Mouse (Mus musculus) urinary bladder, postnatal 0 days (tissue): ENCODE data around the gene Olfr671. TPM values are rescaled to one million over a fixed set of nuclear protein-coding genes. Genes with fewer than 3 reads are reported as not detected.

Experiments
- polyA plus RNA-seq: library from polyadenylated mRNA; unstranded; fragments of >200 nt; fragmentation: Nextera tagmentation; extraction: Ambion mirVana; gene quantifications from 2 replicates; pipeline ENCODE4 v1.2.1, GENCODE M21; 2015

Olfr671 gene
- not detected in 2 replicates for polyA plus RNA-seq

GRCm38 (mm10) chr7:104979026-104979425 lies at the start of gene Olfr671:
TSS of gene Olfr671 (minus strand) at chr7:104979126.

GRCm38 (mm10) chr7:105028360-105028759 lies 49.4 kb upstream of the Olfr671 start, which contains the start of gene Olfr675:
TSS of gene Olfr675 (minus strand) at chr7:105028460.

GRCm38 (mm10) chr7:105001929-105002328 lies 23.0 kb upstream of the Olfr671 start, which contains the start of gene Olfr672:
TSS of gene Olfr672 (minus strand) at chr7:105002029.

DNA sequence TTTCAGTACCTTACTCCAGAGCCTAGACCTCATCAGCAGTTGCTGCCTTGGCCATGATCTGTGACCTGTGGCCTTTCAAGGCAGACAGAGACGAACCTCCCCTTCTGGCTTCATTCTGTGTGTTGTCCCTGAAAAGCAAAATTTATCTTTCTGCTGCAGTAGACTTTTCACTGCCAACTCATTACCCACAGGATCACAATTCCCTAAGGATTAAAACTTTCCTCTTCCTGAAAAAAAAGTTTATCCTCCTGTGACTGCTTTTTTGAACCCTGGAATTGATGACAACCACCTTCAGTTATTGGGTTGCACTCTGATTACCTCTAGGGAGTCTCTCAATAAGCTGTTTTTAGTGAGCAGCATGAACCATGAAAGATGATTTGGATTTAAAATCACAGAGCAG lies 16.4 kb downstream of the Olfr671 start, which contains the start of gene Olfr670:
Gene Olfr670, minus strand, starts transcription at position 101 of the 400 bp plus-strand sequence.

DNA sequence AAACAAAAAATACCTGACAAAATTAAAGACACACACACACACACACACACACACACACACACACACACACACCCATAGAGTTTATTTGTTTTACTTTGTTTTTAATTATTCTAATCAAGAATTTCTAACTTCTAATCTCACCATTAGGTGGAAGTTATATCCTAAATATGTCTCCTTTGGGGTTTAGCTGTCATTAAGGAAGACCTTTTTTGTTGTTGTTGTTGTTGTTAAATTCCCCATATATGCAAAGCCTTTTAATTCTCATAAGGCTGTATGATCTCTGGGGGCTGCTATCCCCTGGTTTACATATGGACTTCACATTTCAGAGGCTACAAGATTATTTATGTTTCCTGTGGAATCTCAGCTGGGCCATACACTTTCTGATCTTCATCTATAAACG lies 45.0 kb downstream of the Olfr671 start, which contains the start of gene Olfr669:
Gene Olfr669, plus strand, starts transcription at position 301 of the 400 bp plus-strand sequence.

GRCm38 (mm10) chr7:104927957-104928356 lies 51.0 kb downstream of the Olfr671 start, which contains the start of gene Olfr668:
TSS of gene Olfr668 (minus strand) at chr7:104928057.

Other genes with a start within 250 kb of the Olfr671 start
- gene Usp17le, start 201.7 kb downstream of the Olfr671 start, polyA plus RNA-seq: not detected in 2 replicates
- not detected in 2 replicates for gene Usp17lb, start 136.5 kb downstream of the Olfr671 start, polyA plus RNA-seq
- not detected in 2 replicates for gene Usp17la, start 122.1 kb downstream of the Olfr671 start, polyA plus RNA-seq
- gene Olfr665, start 101.1 kb downstream of the Olfr671 start, polyA plus RNA-seq: not detected in 2 replicates
- gene Olfr666, start 83.2 kb downstream of the Olfr671 start, polyA plus RNA-seq: not detected in 2 replicates
- gene Olfr667, start 57.6 kb downstream of the Olfr671 start, polyA plus RNA-seq: not detected in 2 replicates
- not detected in 2 replicates for gene Olfr668, start 51.1 kb downstream of the Olfr671 start, polyA plus RNA-seq
- gene Olfr669, start 44.9 kb downstream of the Olfr671 start, polyA plus RNA-seq: not detected in 2 replicates
- gene Olfr670, start 16.5 kb downstream of the Olfr671 start, polyA plus RNA-seq: not detected in 2 replicates
- not detected in 2 replicates for gene Olfr672, start 22.9 kb upstream of the Olfr671 start, polyA plus RNA-seq
- gene Olfr675, start 49.3 kb upstream of the Olfr671 start, polyA plus RNA-seq: not detected in 2 replicates
- gene Olfr676, start 53.6 kb upstream of the Olfr671 start, polyA plus RNA-seq: not detected in 2 replicates
- not detected in 2 replicates for gene Olfr677, start 72.2 kb upstream of the Olfr671 start, polyA plus RNA-seq
- gene Olfr678, start 85.3 kb upstream of the Olfr671 start, polyA plus RNA-seq: not detected in 2 replicates
- gene Olfr679, start 102.1 kb upstream of the Olfr671 start, polyA plus RNA-seq: not detected in 2 replicates
- gene Olfr680-ps1, start 113.7 kb upstream of the Olfr671 start, polyA plus RNA-seq: not detected in 2 replicates
- gene Olfr681, start 137.7 kb upstream of the Olfr671 start, polyA plus RNA-seq: not detected in 2 replicates
- gene Olfr683, start 167.9 kb upstream of the Olfr671 start, polyA plus RNA-seq: not detected in 2 replicates
- gene Olfr684, start 184.5 kb upstream of the Olfr671 start, polyA plus RNA-seq: not detected in 2 replicates
- not detected in 2 replicates for gene Olfr685, start 206.9 kb upstream of the Olfr671 start, polyA plus RNA-seq
- gene Olfr686, start 228.4 kb upstream of the Olfr671 start, polyA plus RNA-seq: not detected in 2 replicates